Mouse (Mus musculus): Measurements from ENCODE around the gene Malrd1.
"Not testable (repeated sequence)": the region's sequence is repeated elsewhere in the genome, so short reads cannot be mapped to it uniquely, and the experiment has no call there.

Malrd1 gene

GRCm38 (mm10) chr2:15526241-15526924, at the start of gene Malrd1:
Malrd1 (plus strand) TSS chr2:15526479.
- in situ Hi-C loops (cut with MboI, MseI), result no loop called here

GRCm38 (mm10) chr2:15538643-15539042, 12.4 kb downstream of the Malrd1 start:
- in situ Hi-C loops (cut with MboI, MseI), result no loop called here

GRCm38 (mm10) chr2:15613327-15613948, 87.2 kb downstream of the Malrd1 start:
- in situ Hi-C loops (cut with MboI, MseI), result no loop called here

GRCm38 (mm10) chr2:15614026-15614425, 87.7 kb downstream of the Malrd1 start:
- in situ Hi-C loops (cut with MboI, MseI), result no loop called here

- in situ Hi-C loops (cut with MboI, MseI), result no loop called here
Measured at GRCm38 (mm10) chr2:15635761-15636160, 109.5 kb downstream of the Malrd1 start.

GRCm38 (mm10) chr2:15643864-15644263, 117.6 kb downstream of the Malrd1 start:
- in situ Hi-C loops (cut with MboI, MseI), result no loop called here

GRCm38 (mm10) chr2:15656388-15656787, 130.1 kb downstream of the Malrd1 start:
- in situ Hi-C loops (cut with MboI, MseI), result no loop called here

GRCm38 (mm10) chr2:15702977-15703376, 176.7 kb downstream of the Malrd1 start:
- in situ Hi-C loops (cut with MboI, MseI), result loop anchor here (10.0 kb wide), 1 partner anchor 408 kb away; no protein-coding TSS in a partner anchor

GRCm38 (mm10) chr2:15740945-15741344, 214.7 kb downstream of the Malrd1 start:
- in situ Hi-C loops (cut with MboI, MseI), result no loop called here

GRCm38 (mm10) chr2:15744979-15745688, 218.9 kb downstream of the Malrd1 start:
- in situ Hi-C loops (cut with MboI, MseI), result no loop called here

- in situ Hi-C loops (cut with MboI, MseI), result no loop called here
Measured at GRCm38 (mm10) chr2:15784818-15785217, 258.5 kb downstream of the Malrd1 start.

- in situ Hi-C loops (cut with MboI, MseI), result no loop called here
Measured at GRCm38 (mm10) chr2:15815724-15816123, 289.4 kb downstream of the Malrd1 start.

GRCm38 (mm10) chr2:15869380-15869779, 343.1 kb downstream of the Malrd1 start:
- in situ Hi-C loops (cut with MboI, MseI), result loop anchor here (25.0 kb wide), 1 partner anchor 743 kb away; no protein-coding TSS in a partner anchor

- in situ Hi-C loops (cut with MboI, MseI), result loop anchor here (5.0 kb wide), 1 partner anchor 49 kb away; no protein-coding TSS in a partner anchor
Measured at GRCm38 (mm10) chr2:15893418-15894120, 367.3 kb downstream of the Malrd1 start.

- in situ Hi-C loops (cut with MboI, MseI), result no loop called here
Measured at GRCm38 (mm10) chr2:15925432-15925831, 399.2 kb downstream of the Malrd1 start.

- in situ Hi-C loops (cut with MboI, MseI), result no loop called here
Measured at GRCm38 (mm10) chr2:15926041-15926440, 399.8 kb downstream of the Malrd1 start.

GRCm38 (mm10) chr2:15931479-15931878, 405.2 kb downstream of the Malrd1 start:
- in situ Hi-C loops (cut with MboI, MseI), result no loop called here

GRCm38 (mm10) chr2:15931924-15932323, 405.6 kb downstream of the Malrd1 start:
- in situ Hi-C loops (cut with MboI, MseI), result no loop called here

GRCm38 (mm10) chr2:15932340-15932739, 406.1 kb downstream of the Malrd1 start:
- in situ Hi-C loops (cut with MboI, MseI), result no loop called here

GRCm38 (mm10) chr2:16002925-16003324, 476.6 kb downstream of the Malrd1 start:
- in situ Hi-C loops (cut with MboI, MseI), result no loop called here

GRCm38 (mm10) chr2:16017046-16017445, 490.8 kb downstream of the Malrd1 start:
- in situ Hi-C loops (cut with MboI, MseI), result not testable (repeated sequence)

- in situ Hi-C loops (cut with MboI, MseI), result not testable (repeated sequence)
Measured at GRCm38 (mm10) chr2:16017719-16018118, 491.4 kb downstream of the Malrd1 start.
